Mouse (Mus musculus): ENCODE measurements around the gene Tex14.

Tex14 gene

DNA sequence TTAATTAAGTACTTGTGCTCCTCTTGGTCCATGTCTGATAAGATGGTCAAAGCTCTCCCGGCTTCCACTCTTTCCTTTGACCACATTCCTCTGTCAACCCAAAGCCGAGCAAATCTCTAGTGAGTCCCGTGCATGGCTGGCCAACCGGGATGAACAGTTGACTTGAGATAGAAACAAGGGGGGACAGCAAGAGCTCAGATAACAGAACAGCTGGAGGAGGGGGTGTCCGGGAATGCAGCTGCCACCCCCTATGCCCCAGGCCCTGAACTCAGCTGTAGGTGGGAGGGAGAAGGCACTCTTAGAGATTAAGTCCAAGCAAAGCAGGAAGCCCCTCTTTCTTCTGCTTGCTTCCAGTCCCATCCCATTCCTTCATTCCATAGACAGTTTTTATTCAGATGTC is 165.9 kb downstream of the Tex14 start:
- DNase-seq (ENCODE audit: low spot score in 2 of 2): no peak

DNA sequence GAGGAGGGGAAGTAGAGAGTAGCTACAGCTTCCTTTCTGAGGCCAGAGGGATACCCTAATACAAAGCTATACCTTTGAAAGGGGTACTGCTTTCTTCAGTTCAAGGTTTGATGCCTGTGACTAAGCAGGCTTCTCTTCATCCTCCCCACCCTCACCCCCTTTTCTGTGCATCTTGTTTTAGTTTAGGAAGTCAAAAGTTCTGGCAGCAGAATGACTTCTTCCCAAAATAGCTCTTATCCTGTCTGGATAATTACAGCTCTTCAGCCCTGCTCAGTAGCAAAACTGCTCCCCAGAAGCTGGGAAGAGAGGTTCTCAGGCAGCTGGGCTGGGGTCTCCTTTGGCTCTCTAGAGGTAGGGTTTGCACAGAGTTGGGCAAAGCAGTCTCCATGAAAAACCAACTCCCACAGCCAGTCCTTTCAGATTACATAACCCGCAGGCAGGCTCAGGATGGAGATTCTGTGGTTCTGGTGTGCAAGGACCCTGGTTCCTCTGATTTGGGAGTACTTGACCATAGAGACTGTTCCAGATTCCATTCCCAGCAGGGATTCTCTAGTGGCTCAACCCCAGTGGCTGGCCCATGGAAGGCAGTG is 166.6 kb downstream of the Tex14 start:
- no peak for DNase-seq (ENCODE audit: low spot score in 2 of 2)

DNA sequence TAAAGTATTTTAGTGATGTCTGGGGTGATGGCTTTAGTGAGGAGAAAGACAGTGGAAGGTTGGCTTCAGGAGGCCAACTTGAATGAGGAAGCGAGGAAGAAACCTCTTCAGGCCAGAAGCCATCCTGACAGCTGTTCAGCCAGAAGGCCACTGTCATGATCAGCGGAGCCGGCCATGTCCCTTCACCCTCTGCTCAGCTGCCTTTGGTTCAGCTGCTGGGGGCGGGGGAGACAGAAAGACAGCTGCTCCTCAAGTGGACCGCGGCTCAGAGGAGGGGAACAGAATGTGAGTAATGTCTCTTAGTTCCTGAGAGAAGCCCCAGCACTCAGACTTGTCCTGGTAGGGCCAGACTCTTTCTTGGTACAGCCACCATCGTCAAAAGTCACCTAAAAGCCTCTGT is 168.9 kb downstream of the Tex14 start:
- no peak for DNase-seq (ENCODE audit: low spot score in 2 of 2)

DNA sequence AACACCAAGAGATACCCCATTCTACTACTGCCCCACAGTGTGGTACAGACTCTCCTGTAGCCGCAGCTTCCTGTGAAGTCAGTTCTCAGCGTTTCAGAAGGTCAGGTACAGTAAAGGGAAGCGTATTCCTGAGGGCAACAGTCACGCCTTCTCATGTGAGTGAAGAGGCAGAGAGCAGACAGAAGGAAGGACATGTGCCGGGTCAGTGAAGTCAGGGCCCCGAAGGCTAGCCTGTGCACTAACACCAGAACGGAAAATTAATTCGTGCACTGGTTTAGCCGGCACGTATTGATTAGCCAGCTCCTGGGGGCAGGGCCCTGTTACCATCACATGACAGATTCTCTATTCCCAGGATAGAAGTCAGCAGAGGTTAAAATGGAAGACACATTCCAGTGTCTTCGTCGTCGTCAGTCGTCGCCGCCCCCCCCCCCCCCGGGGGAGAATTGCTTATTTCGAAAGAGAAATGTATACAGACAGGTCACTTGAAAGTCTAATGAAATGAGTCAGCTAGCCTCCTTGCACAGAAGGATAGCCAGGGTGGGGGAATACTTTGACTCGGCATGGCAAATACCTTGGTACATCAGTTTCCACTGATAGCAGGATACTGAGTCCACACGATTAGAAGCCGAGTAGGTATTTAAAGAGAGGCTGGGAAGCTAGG is 169.8 kb downstream of the Tex14 start:
- DNase-seq (ENCODE audit: low spot score in 2 of 2): no peak

DNA sequence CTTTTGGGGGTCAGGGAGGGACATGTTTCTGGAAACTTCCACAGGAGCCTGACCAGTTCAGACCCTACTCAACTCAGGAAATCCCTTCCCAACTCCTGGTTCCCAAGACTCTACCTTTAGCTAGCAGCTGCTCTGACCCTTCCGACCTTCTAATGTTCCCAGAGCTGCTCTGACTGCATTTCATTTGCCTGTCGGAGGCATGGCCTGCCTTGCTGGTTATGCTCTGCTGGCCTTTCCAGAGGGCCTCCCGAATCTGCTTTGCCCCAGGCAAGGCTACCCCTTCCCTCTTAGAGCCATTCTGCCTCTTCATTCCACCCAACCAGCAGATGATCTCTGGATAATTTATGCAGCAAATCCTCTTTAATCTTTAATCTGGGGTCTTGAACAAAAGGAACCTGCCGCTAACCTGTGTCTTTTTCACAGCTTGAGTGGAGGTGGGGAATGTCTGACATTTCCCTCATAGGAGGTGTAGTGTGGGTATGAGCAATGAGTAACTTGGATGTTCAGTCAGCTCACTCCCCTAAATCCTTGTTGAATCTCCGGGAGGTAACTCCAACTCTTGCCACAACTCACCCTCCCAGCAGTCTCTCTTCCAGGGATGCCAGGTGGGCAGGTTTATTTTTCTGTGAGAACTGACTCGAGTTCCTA is 172.9 kb downstream of the Tex14 start:
- no peak for DNase-seq (ENCODE audit: low spot score in 2 of 2)

DNA sequence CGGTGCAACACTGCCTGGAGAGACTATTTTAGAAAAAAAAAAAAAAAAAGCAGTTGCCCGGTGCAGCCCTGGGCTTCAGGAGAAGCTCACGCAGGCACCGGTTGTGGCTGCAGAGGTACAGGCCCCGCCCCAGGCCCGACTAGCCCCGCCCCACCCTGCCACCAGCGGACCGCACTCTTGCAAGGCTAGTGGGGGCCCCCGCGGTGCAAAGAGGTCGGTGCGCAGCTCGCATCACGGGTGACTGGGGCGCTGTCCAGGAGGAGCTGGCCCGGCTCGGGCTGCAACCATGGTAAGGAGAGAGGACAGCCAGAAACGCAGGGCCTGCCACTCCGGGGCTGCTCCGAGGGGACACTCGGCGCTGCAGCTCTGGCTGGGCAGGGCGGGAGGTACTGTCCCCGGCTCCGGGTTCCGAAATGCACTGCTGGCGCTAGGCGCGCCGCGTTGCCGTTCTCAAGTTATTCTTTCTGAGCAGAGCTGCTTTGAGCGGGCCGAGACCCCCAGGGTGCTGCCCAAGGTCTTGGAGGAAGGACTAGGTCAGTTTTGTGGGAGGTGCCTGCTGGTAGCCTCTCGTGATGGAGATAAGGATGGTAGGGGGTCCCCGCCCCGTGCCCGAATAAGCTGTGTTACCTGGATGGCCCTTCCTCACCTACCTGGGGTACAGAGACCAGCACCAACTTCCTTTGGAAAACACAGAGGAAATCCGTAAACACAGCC is 173.5 kb downstream of the Tex14 start:
- peak; percentile 39 to 51 for DNase-seq (ENCODE audit: low spot score in 2 of 2)

DNA sequence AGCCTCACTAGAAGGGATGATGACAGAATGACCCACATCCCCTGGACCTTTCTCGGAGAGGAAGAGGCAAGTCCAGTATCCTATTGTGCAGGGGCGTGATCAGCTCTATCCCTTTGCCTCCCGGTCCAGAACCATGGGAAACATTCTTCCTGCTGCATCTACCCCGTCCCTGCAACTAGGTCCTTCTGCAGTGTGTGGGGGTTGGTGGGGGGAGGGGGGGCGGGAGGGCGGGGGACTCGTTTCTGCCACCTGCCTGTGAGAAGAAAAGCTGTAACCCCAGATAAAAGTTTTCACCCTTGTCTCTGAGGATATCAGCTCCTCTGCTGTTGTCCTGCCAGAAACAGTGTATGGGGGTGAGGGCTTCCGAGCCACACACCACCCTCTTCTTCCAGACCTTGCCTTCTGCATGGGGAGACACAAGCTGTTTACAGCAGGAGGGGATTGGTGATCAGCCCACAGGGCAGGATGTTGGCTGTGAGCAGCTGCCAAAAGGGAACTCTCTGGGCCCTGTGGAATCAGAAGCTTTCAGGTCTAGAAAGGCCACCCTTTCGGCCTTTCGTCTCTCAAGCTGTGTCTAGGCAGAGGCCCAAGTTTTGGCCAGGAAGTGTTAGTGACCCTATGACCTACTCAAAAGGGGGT is 174.2 kb downstream of the Tex14 start:
- peak in 1 of 2 experiments; percentile 40 for DNase-seq (ENCODE audit: low spot score in 2 of 2)

DNA sequence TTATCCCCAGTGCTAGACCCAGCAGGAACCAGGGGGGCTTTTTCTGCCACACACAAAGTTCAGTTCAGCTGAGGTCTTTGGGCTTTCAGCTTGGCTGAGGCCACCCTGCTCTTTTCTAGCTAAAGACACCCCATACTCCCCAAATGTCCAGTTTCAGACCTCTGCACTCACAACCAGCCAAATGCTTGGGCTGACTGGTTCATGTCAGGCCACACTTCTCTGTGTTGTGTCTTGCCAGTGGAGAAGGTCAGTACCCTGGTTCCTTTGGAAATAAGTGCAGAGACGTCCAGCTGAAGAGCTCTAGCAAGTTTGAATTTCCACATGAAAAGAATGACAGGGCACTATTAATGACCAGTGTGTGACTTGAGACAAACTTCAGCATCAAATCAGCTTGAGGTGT is 174.8 kb downstream of the Tex14 start:
- no peak for DNase-seq (ENCODE audit: low spot score in 2 of 2)

DNA sequence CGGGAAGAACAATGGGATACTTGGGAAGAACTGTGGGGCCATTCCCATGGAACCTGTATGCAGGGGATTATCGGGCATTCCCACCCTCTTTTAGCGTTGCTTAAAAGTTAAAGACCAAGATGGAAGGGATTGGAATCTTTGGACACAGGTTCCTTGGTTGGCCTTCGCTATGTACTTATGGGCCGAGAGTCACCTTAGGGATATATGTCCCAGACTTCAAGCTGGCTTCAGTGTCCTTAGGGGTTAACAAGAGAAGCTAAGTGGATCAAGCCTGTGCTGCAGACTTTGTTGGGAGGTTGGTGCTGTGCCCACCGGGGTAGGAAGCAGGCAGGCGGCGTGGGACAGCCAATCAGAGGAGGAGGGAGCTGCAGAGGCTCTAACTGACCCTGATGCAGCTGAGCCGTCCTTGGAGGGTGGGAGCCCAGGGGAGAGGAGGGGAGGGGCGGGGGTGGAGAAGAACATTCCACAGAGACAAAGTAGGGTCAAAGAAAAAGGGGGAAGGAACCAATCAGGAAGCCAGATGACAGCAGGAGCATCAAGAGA is 175.7 kb downstream of the Tex14 start:
- no peak for DNase-seq (ENCODE audit: low spot score in 2 of 2)

DNA sequence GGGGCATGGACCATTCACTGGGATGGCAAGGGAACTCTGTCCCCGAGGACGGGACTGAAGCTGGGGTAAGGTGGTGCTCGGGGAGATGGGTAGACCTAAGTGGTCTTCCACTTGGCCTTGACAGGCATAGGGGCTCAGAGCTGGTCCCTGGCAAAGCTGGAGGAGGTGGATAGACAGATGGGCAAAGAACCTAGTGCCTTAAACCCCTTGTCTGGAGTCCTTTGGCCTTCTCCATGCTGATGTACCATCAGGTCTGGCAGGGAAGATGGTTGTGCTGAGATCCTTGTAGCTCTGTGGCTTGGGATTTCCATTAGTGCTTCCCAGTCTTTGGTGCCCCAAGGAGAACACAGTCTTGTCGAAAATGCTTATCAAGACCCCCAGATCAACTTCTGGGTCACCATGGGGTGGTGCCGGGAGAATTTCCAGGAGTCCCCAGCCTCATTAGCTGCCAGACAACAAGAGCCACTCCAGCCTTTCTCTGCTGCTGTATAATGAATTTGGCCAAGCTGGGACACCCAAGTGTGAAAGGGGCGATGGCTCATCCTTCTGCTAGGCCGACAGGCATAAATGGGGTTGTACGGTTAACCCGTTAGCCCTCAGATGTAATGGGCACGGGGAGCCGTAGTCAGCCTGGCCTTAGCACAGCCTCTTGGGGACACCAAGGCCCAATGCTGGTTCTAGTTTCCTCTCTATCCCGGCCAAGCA is 176.4 kb downstream of the Tex14 start:
- DNase-seq (ENCODE audit: low spot score in 2 of 2): no peak

DNA sequence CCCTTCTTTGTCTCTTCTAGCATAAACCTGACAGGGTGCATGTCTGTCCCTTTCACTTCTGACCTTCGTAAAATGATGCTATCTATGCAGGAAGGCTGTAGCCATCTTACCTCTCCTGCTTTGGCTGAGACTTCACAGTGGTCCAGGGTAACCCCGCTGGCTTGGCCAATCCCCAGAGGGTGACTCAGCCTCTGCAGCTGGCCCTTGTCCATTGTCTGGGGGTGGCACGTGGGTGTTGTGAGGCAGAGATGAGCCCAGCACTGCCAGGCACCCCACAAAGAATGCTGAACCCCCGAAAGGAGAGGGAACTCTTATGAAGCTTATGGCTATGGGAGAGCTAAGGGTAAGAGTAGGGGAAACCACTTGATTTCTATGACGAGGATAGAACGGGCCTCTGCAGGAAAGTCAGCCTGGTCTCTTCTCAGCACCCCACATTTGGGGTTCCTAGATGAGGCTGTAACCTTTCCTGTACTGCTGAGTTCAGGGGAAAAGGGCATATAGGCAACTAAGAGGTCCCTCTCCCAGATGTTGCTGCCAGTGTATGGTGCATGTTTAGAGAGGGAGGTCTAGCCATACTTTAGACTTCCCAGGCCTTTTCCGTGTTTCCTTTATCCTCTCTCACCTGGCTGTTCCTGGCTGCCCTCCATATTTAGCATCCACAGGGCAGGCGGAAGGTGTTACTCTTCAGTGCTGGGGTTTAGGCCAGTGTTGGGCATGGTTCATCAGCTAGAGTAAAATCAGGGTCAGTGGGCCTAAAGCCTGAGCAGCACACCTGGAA is 177.3 kb downstream of the Tex14 start:
- DNase-seq (ENCODE audit: low spot score in 2 of 2): no peak

DNA sequence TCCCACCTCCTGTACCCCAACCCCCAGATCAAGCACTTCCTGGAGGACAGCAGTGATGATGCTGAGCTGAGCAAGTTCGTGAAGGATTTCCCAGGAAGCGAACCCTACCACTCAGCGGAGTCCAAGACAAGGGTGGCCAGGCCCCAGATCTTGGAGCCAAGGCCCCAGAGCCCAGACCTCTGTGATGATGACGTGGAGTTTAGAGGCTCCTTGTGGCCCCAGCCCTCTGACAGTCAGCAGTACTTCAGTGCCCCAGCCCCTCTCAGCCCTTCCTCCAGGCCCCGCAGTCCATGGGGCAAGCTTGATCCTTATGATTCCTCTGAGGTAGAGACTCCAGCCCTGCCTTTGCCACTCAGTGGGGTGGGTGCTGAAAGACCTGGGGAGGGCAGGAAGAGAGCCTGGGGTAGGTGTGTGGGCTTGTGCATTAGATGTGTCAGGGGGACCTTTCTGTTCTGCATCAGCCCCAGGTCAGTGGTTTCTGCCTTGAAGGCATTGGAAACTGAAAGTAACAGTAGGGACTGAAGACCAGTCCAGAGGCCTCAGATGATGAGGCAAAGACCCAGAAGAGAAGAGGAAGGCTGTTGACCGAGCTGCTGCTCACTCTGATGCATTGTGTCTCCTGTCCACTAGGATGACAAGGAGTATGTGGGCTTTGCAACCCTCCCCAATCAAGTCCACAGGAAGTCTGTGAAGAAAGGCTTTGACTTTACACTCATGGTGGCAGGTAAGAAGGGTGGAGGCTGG is 178.6 kb downstream of the Tex14 start:
- DNase-seq (ENCODE audit: low spot score in 2 of 2): no peak

DNA sequence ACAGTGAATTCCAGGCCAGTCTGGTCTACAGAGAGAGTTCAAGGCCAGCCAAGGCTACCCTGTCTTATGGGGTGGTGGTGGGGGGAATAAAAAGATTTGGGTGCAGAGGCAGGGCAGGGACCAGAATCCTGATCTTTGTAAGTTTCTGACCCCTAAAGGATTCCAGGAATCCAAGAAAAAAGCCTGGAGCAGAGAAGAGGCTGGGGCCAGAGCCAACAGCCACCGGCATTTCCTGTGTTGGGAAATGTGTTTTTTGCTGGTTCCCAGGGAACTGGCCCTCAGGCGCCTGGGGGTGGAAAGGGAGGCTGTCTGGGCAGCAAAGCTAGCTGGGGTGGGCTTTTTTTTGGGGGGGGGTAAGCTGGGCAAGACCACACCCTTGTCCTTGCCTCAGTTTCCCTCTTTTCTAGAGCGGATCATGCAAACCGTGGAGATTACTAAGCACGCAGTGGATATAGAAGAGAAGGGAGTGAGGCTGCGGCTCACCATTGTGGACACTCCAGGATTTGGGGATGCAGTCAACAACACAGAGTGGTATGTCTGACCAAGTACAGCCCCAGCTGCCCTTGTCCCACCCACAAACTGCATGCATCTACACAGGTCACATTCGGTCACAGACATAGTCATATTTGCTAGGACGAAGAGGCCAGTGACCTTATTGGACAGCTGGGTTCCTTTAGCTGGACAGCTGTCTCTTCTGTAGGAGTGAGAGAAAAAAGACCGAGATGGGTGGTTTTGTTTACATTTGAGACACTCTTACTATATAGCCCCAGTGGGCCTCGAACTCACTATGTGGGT is 180.0 kb downstream of the Tex14 start:
- DNase-seq (ENCODE audit: low spot score in 2 of 2): no peak

DNA sequence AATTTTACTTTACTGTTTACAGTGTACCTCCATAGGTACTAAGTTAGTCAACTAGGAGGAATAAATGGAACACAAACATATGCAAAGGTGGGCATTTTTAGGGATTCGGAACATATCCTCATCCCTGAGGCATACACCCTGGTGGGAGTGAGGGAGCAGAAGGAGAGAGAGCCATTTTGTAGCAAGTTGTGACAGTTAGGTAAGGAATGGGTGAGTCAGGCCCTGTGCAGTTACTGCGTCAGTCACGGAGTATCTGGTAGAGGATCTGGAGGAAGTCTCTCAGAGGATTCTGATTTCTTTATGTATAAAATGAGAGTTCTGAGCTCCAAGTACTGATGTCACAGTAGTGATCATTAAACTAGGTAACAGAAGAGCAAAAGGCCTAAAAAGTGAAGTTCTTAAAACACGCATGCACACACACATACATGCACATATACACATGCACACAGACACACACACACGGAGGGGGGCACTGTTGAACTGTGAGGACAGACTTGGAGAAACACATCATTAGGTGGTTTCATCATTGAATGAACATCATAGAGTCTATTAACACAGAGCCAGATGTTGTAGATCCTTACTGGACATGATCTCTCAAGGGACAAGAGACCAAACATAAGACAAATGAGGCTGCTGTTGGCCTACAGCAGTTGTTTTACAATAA is 182.5 kb downstream of the Tex14 start:
- DNase-seq (ENCODE audit: low spot score in 2 of 2): no peak

DNA sequence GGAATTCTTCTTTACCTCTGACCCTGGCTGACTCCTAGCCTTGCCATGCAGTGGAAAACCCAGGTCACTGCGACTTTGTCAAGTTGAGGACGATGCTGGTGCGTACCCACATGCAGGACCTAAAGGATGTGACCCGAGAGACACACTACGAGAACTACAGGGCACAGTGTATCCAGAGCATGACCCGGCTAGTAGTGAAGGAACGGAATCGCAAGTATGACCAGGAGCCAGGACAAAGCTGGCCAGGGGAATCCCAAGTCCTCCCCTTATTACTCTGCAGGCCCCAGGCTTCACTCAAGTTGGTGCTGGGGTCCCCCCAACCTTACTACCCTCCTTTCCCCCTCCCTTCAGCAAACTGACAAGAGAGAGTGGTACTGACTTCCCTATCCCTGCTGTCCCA is 184.7 kb downstream of the Tex14 start:
- DNase-seq (ENCODE audit: low spot score in 2 of 2): no peak

DNA sequence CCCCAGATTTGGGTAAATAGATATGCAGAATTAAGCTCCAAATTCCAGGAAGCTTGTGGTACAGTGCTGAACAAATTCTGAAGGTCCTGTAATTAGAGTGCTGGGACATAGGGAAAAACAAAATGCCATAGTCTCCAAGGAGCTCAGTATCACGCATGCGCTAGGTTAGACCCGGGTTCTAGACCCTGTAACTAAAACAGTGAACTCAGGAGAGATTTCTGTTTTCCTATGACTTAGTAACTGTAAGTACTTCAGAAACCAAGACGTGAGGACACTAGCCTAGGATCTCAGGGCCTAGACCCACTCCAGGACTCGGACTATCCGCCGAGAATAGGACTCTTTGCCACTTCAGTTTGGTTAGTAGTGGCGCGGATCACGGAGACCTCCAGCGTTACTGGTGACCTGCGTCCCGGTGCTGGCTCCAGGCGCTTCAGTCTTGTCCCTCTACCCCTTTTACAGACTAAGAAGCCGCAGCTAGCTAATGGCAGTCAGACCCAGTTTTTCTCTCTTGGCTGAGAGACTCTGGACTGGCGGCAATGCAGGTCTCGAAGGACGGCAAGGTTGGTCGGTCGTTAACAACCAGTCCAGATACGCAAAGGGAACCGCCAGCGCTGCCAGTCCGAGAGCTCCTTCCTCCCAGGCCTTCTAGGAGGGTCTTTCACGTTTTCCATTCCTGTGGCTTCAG is 186.1 kb downstream of the Tex14 start:
- DNase-seq (ENCODE audit: low spot score in 2 of 2): no peak

DNA sequence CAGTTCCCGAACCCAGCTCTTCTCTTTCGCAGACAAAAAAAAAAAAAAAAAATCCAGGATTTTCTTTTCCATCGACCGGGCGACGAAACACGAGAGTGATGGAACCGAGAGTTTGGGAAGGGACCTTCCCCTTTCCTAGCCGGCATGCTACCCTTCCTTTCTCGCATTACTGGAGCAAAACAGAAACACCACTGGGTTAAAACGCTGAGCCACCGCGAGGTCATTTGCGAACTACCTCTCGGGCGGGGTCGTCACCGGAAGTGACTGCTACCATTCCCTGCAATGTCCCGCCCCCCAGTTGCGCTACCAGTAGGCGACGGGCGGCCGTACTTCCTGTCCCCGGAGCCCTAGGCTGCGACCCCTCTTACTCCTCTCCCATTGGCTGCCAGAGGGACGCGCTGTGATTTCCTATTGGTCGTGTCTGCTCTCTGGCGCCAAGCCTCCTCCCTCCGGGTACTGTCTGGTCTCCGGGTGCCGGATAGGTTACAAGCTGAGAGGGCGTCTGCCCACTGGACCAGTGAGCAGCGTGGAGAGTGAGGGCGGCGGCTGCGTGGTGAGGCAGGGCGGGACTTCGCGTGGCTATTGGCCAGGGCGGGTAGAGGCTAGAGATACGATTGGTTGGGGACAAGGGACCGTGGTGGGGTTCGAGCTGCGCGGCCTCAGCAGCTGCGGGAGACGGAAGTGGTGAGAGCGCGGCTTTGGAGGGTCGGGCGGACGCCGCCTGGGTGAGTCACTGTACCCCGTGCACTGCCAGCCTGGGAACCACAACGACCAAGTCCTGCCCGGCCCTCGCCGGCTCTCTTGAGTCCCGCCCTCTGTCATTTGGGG is 186.9 kb downstream of the Tex14 start, which contains the start of gene Mtmr4:
Mtmr4 (plus strand) TSS at position 637 of the 828 bp plus-strand sequence.
- peak; percentile 99 to 100 for DNase-seq (ENCODE audit: low spot score in 2 of 2)

All from frontal cortex, postnatal 14 days (tissue).